Mouse (Mus musculus) embryonic facial prominence, embryonic 13.5 days (tissue): Measurements from ENCODE around the gene Ect2. TPM values are rescaled to one million over a fixed set of nuclear protein-coding genes. Genes with fewer than 3 reads are reported as not detected.

Experiments used
- ATAC-seq: fragments of 200-750 bp; cut with Nextera tagmentation; 2 replicates; pipeline ENCODE4 v1.8.0; 2017; ENCODE audit warnings: low read depth; ENCODE audit not compliant: insufficient number of reproducible peaks, insufficient read depth, low FRiP score, low TSS enrichment
- H3K27ac ChIP-seq: fragments of 300-500 bp; sonication (generic); 2 replicates; pipeline ENCODE4 v1.5.1; 2015; ENCODE audit warnings: moderate library complexity, mild to moderate bottlenecking, inconsistent platforms
- H3K27me3 ChIP-seq: fragments of 300-500 bp; sonication (generic); 2 replicates; pipeline ENCODE4 v1.6.1; 2015; ENCODE audit warnings: mild to moderate bottlenecking, inconsistent platforms
- H3K36me3 ChIP-seq: fragments of 300-500 bp; sonication (generic); 2 replicates; pipeline ENCODE4 v1.6.1; 2015; ENCODE audit warnings: mild to moderate bottlenecking, inconsistent platforms
- H3K4me1 ChIP-seq: fragments of 300-500 bp; sonication (generic); 2 replicates; pipeline ENCODE4 v1.6.1; 2015; ENCODE audit warnings: inconsistent platforms
- H3K4me2 ChIP-seq: fragments of 300-500 bp; sonication (generic); 2 replicates; pipeline ENCODE4 v1.6.1; 2015; ENCODE audit warnings: moderate library complexity, mild to moderate bottlenecking, inconsistent platforms
- H3K4me3 ChIP-seq: fragments of 300-500 bp; sonication (generic); 2 replicates; pipeline ENCODE4 v1.5.1; 2015; ENCODE audit warnings: mild to moderate bottlenecking, inconsistent platforms
- H3K9ac ChIP-seq: fragments of 300-500 bp; sonication (generic); 2 replicates; pipeline ENCODE4 v1.6.1; 2015; ENCODE audit warnings: mild to moderate bottlenecking, inconsistent platforms
- H3K9me3 ChIP-seq: fragments of 300-500 bp; sonication (generic); 2 replicates; pipeline ENCODE4 v1.6.1; 2016; ENCODE audit warnings: inconsistent platforms
- WGBS: fragments of 180-500 bp; shearing (Covaris S2); methylation state at CpG from one replicate; pipeline ENCODE4 v1.1.7; 2015; ENCODE audit warnings: mixed read lengths; 5-methylcytosine and 5-hydroxymethylcytosine counted together
- polyA plus RNA-seq: library from polyadenylated mRNA; unstranded; fragments of >200 nt; fragmentation: Nextera tagmentation; extraction: Ambion mirVana; gene quantifications from 2 replicates; pipeline ENCODE4 v1.2.1, GENCODE M21; 2015

Ect2 gene
- polyA plus RNA-seq, 1 experiment from 2014 or later: 47.5 TPM

- 92% methylated on average over 12 of the region's 12 CpGs for WGBS
- H3K27me3 ChIP-seq: no peaks in the 10 kb centered on the region
- H3K9me3 ChIP-seq: no peaks in the 10 kb centered on the region
- H3K36me3 ChIP-seq: no peaks in the 10 kb centered on the region
- H3K27ac ChIP-seq: no peak overlapping the region
- H3K4me2 ChIP-seq: no peak overlapping the region
- no peaks in the 10 kb centered on the region for H3K4me1 ChIP-seq
- no peak overlapping the region for H3K9ac ChIP-seq
- ATAC-seq: no peak
- no peak overlapping the region for H3K4me3 ChIP-seq
Measured at GRCm38 (mm10) chr3:27060441-27060840, 93.2 kb downstream of the Ect2 start.

- no peak for ATAC-seq
- WGBS: 73% methylated on average over 12 of the region's 12 CpGs
- Histone ChIP-seq H3K36me3 (no peaks in the 10 kb centered on the region), H3K27ac (no peak overlapping the region), H3K4me3 (no peak overlapping the region), H3K9me3 (no peaks in the 10 kb centered on the region), H3K9ac (no peak overlapping the region), H3K4me2 (no peak overlapping the region), H3K27me3 (no peaks in the 10 kb centered on the region), H3K4me1 (no peaks in the 10 kb centered on the region)
Measured at GRCm38 (mm10) chr3:27059529-27060322, 94.0 kb downstream of the Ect2 start.

GRCm38 (mm10) chr3:27055471-27055870, 98.2 kb downstream of the Ect2 start:
- Histone ChIP-seq H3K36me3 (no peaks in the 10 kb centered on the region), H3K4me3 (no peak overlapping the region), H3K4me1 (no peaks in the 10 kb centered on the region), H3K9me3 (no peaks in the 10 kb centered on the region), H3K27ac (no peak overlapping the region), H3K27me3 (no peaks in the 10 kb centered on the region), H3K9ac (no peak overlapping the region), H3K4me2 (no peak overlapping the region)
- no peak for ATAC-seq
- 89% methylated on average over 3 of the region's 3 CpGs for WGBS

GRCm38 (mm10) chr3:27054766-27055165, 98.9 kb downstream of the Ect2 start:
- 57% methylated on average over 2 of the region's 2 CpGs for WGBS
- H3K27me3 ChIP-seq: no peaks in the 10 kb centered on the region
- no peak overlapping the region for H3K4me2 ChIP-seq
- H3K4me3 ChIP-seq: no peak overlapping the region
- no peak for ATAC-seq
- no peaks in the 10 kb centered on the region for H3K36me3 ChIP-seq
- H3K4me1 ChIP-seq: no peaks in the 10 kb centered on the region
- H3K9ac ChIP-seq: no peak overlapping the region
- no peak overlapping the region for H3K27ac ChIP-seq
- no peaks in the 10 kb centered on the region for H3K9me3 ChIP-seq

Other genes starting within 250 kb of the Ect2 start
- 3.9 and 4.8 TPM in 2 replicates for gene Nceh1, start 29.1 kb upstream of the Ect2 start, polyA plus RNA-seq
- gene Tnfsf10, start 163.2 kb upstream of the Ect2 start, polyA plus RNA-seq: 0.07 and 0.08 TPM in 2 replicates
- not detected in 2 replicates for gene Ghsr, start 217.5 kb upstream of the Ect2 start, polyA plus RNA-seq